Mouse (Mus musculus) cerebellum, adult 9-11 months (tissue): Measurements from ENCODE around the gene Zbtb20.

Experiments
- DNase-seq: peaks from one replicate; pipeline ENCODE4 v3.0.0; 2022

The Zbtb20 gene

DNA sequence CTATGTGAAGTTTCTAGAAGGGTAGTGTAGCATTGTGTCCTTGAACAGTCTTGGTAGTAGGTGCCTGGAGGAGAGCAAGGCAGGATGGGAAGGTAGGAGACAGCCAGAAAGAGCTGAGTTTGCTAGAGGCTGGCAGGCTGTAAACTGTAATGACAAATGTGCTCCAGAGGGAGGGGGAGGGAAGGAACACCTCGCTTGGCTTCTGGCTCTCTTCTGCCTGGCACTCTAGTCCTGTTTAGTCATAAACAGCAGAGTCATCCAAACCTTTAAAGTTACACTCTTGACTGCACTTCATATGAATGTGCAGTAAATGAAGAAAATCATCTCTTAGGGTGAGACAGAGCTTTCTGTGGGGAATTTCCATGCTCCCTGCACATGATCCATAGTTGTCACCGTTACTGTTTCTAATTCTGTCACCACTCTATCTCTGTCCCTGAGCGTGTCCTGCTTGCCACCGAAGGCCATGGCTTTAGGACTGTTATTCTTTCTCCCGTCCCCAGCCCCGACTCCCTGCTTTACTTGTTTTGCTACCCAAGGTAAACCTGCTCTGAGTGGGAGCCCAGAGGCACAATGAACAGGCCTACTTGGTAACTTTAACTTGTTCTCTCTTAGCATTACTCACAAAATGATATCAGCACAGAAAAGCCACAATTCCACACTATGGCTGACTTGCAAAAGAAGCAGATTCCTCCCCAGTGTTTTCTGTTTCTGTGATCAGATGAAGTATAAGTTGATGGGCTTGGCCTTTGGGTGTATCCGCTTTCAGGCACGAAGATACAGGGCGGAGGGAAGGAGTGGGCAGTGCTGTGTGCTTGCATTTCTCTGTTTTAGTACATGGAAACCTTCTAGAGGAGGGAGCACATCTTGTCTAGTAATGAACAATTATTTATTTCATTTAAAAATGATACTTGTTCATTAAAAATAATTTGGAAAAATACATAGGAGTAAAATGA lies 427.8 kb downstream of the Zbtb20 start:
- DNase-seq, result peak; percentile 72

DNA sequence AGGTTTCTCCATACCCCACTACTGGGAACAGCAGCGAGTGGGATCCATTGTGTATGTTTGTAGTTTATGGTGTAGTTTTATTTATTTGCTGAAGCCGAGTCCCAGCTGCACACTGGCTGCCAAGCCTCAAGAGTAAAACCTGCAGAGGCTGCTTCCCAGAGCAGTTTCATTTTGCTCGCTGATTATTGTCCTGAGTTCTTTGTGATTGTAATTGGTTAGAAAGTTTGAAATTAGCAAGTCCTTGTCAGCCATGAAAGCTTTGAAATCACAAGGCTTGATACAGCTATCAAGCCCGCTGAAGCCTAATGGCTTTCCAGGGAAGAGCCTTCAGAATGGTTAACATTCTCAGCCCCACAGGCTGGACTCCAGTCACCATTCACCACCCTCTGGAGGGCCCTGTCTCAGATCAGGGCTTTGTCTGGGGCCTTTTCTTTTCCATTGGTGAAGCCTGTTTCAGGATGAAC lies 434.3 kb downstream of the Zbtb20 start:
- no peak for DNase-seq

DNA sequence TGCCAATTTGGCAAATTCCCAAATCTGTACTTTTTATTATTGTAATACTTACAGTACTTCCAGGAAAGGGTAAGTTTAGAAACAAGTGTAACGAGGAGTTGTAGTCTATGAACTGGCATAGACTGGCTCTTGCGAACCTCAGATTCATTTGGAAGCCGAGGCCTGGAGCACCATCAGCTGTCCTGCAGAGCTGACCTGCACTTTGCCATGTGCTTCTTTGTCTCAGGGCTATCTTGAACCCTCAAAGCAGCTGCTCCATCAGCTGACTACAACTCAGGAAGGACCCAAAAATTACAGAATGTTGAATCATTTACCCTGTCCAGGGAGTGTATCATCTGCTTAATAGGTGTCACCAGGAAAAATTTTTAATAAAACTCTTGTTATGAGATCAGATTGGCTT lies 448.3 kb downstream of the Zbtb20 start:
- no peak for DNase-seq

DNA sequence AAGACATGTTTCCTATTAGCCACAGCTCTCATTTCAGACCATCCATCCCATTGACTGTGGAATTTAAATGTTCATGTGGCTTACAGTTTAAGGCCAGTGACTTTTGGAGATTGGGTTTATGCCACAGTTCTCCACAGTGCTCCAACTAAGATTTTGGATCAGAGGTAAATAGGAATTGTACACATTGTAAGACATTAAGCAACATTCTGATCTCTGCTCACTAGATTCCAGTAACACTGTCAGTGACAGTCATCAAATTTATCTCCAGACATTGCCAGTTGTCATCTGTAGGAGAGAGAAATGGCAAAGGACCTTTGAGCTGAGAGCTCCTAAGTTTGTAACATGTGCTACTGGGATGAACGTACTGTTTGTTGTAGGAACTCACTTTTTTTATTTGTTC lies 452.5 kb downstream of the Zbtb20 start:
- no peak for DNase-seq

DNA sequence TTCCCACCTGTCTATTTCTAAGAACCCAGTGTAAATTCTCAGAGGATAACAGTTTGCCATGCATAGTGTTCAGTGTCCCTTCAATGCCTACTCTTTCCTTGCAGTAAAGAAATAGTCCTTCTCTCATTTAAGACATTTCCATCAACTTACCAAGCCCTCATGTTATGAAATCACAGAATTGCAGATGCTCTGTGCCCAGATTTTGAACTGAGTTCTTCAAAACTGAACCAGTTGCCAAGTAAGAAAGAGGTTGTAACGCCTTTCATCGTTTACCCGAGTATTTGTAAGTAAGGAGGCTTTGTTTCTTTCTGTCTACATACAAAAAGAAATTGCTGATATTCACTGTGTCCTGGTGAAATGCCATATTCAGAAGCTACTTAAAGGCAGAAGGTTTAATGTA lies 454.5 kb downstream of the Zbtb20 start:
- no peak for DNase-seq

DNA sequence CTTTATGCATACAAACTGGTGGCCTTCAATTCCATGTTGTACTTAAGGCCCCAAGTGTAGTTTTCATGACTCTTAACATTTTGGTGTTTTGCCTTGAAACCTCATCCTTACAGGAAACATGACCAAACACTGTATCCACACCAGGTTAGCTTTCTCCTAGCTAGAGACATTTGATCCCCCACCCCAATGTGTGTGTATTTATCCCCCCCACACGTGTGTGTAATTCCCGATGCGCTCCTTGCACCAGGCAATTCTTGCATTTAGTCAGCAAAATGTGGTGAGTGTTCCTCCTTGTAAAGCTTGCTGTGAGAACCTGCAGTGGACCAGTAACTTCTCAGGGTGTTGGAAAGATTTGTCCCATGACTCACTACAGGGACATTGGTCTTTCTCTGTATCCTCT lies 455.8 kb downstream of the Zbtb20 start:
- DNase-seq, result no peak

DNA sequence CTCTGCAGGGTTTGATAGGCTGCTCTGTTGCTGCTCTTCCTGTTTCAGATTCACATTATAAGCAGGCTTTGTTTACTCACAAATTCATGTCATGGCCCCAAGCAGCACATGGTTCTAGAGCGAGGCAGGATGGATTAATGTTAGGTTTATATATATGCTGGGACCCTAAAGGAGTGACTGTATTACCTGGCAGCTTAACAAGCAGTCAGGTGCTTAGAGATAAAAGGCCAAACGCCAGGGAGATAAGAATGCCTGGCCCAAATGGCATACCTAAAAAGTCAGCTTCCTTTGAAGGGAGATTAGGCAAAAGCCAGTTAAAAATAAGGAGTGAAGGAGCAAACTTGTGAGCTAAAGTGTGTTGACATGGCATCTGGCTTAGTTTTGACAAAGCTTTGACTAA lies 457.1 kb downstream of the Zbtb20 start:
- DNase-seq, result no peak

DNA sequence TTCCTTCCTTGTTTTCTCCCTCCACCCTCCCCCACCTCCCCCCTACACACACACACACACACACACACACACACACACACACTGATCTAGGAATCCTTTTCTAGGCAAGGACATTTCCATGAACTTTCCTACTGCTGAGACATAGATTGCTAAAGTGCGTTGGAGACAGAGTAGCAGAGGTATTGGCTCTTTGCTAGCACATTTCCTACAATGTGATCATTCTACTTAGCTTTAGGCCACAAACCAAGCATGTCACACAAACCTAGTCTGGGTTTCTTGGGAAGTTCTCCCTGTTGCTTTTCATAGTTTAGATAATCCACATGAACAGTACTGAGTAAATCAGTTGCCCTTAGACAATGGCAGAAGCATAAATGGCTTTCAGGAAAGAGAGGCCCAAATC lies 457.6 kb downstream of the Zbtb20 start:
- no peak for DNase-seq

DNA sequence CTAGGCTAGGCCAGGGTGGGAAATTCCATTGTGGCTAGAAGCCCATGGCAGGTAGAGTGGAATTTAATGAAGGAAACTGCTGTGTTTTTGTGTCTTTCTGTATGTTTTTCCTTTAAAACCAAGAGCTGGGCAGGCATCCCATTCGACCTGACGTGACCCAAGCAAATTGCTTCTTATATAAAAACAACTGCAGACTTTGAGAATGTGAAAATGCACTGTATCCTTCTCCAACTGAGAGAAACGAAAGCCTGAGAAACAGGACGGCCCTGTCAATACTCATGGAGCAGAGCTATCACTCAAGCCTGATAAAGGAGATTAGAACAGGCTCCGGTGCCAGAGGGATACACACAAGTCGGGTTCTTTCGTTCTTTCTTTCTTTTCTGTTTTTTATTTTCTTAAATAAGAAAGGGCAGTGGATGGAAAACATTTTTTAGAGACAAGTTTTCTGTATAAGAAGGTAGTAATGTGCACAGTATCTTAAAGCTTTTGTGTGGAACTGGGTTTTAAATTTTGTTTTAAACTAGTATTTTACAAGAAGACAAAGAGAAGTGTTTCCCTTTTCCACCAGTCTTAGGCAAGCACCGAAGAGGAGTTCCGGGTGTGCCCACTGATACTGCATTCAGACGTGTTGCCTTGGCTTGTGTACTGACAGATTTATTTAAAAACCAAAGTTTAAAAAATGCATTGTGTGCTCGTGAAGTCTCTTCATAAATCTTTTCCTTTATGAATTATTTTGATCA lies 458.9 kb downstream of the Zbtb20 start:
- peak; percentile 49 for DNase-seq

DNA sequence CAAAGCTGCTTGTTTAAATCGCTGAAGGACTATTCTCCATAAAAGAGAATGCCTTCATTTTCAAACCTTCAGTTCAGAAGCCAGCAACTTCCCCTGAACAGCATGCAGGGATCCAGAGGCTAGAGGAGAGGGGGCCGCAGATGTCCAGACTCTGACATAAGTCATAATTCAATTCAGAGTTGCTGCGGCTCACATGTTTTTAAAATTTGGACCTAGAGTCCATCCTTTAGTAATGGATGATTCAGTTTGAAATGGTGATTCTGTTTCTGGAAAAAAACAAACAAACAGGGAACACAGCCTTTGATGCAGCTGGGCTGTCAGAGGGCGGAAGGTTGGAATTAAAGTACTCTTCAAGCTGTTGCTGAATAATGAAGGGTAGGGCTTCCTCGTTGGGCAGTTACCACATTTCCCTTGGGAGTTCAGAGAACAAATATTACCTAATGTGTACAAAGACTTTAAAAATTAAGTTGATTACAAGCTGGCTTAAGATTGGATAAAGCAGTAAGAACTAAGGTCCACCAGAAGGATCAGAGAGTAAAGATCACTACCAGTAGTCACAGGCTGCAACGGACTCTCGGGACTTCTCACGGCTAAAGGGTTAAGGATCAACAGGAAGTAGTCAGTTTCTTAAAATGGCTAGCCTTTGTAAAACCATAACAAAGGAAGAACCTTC lies 459.6 kb downstream of the Zbtb20 start:
- DNase-seq, result no peak

DNA sequence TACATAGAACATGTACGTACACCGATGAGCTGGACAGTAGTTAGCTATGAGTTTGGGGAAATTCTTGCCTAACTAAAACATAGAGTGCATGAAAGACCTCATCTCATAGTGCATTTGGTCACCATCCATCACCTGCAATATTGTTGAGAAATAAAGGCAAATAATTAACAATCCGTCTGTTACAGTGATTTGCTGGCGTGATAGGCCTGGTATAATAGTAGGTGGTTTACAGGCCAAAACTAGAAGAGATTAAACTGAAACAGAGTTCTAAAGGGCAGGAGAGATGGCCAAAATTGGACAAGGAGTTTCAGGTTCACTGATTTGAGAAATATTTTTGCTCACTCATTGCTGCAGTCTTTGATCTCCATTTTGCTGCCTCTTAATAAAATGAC lies 460.1 kb downstream of the Zbtb20 start:
- DNase-seq, result no peak

DNA sequence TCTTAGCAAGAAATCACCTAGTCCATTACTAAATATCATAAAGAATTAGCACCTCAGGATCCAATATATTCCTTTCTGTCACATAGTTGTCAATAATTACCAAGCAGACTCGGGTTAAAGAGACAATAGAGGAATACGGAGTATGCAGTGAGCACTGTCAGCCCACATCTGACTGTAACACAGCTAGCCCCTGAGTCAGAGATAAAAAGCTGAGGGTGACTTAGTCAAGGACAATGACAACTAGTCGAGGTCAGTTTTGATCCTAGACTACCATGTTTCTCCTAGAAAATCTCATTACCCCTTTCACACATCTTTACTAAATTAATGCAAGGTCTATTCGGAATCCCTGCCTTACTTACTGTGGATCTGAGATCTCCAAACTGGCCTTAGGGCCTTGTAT lies 465.0 kb downstream of the Zbtb20 start:
- no peak for DNase-seq

DNA sequence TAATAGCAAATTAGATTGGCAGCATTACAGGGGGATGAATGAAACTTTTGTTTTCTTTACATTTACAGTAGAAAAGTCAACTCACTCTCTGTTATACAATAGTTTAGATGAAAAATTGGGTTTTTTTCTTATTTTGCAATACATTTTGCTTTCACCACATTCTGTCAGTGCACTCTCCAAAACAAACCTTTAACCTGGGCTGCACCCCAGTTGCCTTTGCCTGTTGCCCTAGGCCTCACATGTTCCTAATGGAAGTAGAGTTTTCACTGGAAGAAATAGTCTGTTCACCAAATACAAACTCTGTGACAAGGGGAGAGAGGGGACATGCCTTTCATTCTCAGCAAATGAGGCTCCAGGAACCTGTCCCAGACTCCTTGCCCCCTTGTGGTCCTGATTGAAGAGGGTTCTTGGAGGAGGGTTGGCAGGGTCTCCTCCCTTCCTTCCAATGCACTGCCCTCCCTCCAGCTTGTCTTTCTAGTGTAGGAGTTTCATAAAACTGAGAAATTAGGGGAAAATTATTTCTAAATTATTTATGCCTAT lies 466.3 kb downstream of the Zbtb20 start:
- DNase-seq, result no peak

DNA sequence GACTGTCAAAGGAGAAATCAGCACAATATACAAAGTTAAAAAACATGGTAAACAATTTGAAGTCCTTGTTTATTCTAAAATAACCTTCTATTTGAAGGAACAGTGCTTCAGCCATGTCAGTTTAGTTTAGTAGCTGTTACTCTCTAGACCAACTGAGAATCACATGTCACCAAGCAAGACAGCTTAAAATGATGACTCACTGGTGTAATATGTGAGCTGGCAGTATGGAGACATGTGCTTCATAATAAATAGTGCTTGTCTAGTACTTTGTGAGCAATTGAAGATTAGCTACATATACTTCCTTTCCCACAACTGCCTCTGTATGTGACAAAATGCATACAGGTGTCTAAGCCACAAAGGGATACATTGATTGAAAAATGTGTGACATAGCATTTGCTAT lies 470.4 kb downstream of the Zbtb20 start:
- DNase-seq, result no peak

DNA sequence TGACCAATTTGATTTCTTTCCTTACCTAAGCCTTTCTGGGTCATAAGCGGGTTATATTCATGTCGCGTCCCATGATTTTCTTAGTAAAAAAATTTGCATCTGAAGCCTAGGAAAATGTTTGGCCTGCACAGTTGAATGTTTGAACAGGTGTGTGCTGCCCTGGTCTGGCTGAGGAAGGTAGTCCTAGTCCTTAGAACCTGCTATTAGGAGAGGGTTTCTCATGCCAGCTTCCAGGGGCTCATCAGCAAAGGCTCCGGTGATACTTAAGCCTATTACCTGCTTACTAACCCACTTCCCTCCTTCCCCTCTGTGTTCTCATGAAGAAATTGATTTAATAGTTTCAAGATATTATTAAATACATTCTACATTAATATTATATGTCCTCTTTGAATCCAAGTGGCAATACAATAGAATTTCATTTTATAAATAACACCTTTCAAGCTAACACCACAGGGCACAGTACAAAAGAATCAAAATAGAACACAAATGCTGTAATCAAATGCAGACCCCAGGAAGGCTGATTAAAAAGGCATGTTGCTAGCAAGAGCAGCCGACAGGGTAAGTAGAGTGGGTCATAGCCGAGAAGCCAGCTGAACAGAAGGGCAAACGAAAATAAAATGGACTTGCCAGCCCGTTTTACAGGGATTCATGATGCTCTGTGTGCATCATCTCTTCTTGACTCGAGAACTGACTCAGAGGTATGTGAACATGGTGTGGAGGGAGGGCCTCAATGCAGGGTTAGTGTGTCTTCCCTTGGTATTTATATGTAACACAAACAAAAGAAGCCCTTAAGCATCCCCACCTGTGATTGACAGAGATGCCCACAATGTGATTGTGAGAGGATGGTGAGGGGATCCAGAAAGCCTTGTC lies 480.3 kb downstream of the Zbtb20 start:
- DNase-seq, result no peak

DNA sequence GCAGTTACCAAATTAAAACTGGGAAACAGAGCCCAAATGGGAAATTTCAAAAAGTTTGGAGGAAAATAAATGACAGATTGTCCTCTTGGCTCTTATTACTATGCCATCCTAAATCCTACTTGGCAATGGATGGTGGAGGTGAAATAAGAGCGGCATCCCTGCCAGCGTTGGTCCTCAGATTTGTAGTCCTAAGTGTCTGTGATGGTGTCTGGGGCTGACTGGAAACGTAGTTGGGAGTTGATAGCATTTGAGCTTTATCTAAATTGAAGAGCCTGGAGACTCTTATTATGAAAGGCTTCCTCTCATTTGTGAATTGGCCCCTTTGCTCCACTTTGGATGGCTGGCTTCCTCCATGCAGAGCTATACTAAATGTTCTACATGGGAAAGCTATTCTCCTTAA lies 483.9 kb downstream of the Zbtb20 start:
- DNase-seq, result peak; percentile 80

DNA sequence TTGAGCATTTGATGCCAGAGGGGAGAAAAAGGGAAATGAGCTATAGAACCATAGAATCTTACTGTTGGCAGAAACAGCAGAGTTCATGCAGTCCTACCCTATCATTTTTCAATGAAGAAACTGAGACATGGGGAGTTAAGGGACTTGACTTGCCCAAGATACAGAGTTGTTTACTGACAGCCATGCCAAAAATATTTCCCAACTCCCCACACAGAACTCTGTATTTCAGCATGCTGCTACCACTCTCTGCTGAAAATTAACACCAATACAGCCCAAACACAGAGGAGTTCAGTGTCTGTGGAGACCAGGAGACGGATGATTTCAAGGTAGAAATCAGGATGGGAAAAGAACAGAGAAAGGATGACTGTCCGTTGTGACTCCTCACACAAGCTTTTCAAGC lies 484.4 kb downstream of the Zbtb20 start:
- no peak for DNase-seq

DNA sequence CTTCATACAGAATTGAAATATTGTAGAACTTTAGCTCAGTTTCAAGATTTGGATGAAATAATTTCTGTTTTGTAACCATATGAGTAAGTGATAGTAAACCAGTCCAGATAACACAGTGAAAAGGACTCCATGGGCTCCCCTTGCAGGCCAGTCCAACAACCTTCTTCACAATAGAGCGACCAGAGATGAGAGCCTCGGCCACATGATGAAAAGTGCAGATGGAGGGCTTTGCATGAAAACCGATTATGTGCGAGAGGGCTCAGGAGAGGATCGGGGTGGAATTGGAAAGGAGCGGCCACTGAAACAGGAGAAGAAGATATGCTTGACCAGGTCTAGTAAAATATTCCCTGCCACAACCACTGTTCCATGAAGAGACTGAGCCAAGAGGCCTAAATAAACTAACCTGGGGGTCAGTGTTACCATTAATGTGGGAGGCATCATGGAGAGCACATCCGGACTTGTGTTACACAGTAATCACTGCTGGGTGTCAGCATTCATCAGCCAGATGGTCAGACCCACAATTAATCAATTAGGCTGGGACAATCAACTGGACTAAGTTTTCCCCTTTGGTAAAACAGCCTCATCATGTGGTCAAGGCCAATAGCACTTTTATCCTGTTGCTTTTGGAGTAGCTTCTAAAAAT lies 485.3 kb downstream of the Zbtb20 start:
- no peak for DNase-seq

DNA sequence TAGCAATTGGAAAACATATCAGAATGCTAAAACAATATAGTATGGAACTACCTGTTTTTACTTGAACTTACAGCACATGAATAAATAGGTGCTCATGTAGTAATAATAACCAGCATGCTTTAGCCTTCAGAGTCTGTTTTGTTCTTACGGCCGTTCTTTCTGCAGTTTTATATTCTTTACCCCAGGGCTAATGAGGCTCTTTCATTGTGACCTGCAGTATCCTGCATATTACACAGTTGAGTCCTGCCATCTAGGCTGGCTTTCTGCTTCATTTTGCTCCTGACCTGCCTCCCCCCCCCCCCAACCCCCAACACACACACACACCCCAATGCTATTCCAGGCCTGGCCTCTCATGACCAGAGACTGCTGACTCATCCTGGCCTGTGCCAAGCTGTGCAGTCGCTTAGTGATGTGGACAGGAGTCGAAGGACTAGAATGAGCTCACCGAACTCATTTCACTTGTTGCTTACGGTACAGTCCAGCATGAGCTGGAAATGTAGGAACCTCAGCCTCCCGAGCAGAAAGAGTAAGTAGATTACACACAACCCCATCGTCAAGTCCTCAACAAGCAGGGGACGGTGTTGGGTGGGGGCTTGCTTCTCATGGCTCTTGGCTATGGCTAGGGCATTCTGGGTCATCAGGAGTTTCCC lies 487.1 kb downstream of the Zbtb20 start:
- peak; percentile 50 for DNase-seq

DNA sequence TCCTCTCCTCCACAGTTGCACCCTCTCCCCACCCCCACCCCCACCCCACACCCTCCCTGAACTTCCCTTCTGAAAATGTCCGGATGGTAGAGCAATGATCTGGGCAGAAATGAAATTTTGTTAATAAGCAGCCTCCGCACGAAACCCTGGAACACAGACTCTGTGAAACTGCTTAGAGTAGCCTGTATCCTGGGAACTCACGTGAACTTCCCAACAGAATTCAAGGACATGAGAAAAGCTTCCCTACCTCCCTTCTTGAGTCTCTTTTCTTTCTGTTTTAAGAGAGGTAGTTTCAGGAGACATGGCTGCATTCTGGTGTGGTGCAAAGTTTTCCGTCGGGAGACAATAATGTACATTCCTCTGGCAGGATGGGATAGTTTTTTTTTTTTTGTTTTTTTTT lies 487.6 kb downstream of the Zbtb20 start:
- no peak for DNase-seq
